Mouse (Mus musculus): ENCODE results near the gene Zrsr2.

The Zrsr2 gene

GRCm38 (mm10) chrX:163958467-163958875 lies at the start of gene Zrsr2:
TSS of gene Zrsr2 (minus strand) at chrX:163958661.
- peak; percentile 82 for DNase-seq (ENCODE audit: low read depth, low spot score)

GRCm38 (mm10) chrX:164004809-164005208 lies 46.3 kb upstream of the Zrsr2 start:
- peak; percentile 15 for DNase-seq (ENCODE audit: low read depth, low spot score)

DNA sequence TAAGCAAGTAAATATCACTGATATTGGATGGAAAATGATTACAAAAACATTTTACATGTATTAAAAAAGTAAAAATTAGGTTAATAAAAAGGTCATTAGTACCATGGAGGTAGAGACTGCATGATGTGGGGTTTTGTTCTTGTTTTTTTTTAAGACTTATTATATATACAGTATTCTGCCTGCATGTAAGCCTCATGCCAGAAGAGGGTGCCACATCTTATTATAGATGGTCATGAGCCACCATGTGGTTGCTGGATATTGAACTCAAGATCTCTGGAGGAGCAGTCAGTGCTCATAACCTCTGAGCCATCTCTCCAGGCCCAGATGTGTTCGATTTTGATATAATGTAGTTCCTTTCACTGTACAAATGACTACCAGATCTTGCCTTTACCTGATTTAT lies 41.4 kb upstream of the Zrsr2 start:
- no peak for DNase-seq (ENCODE audit: low read depth, low spot score)

DNA sequence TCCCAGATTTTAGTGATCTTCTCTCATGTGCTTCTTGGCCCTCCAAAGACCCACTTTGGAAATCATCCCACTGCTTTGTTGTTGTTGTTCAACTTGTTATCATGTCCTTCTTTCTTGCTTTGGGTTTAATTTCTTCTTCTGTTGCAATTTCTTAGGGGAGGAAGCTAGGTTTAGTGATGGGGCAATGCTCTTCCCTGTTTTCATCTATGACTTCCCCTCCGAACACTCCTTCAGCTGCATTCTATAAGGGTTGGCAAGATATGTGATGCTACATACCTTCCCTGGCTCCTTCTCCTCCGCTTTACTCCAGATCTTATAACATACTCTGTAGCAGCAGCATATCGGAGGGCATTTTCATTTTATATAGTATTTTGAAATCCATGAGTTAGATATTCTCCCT lies 38.3 kb upstream of the Zrsr2 start:
- no peak for DNase-seq (ENCODE audit: low read depth, low spot score)

GRCm38 (mm10) chrX:163987718-163988374 lies 29.4 kb upstream of the Zrsr2 start:
- no peak for DNase-seq (ENCODE audit: low read depth, low spot score)

- no peak for DNase-seq (ENCODE audit: low read depth, low spot score)
Observed at GRCm38 (mm10) chrX:163982129-163982528, 23.7 kb upstream of the Zrsr2 start.

DNA sequence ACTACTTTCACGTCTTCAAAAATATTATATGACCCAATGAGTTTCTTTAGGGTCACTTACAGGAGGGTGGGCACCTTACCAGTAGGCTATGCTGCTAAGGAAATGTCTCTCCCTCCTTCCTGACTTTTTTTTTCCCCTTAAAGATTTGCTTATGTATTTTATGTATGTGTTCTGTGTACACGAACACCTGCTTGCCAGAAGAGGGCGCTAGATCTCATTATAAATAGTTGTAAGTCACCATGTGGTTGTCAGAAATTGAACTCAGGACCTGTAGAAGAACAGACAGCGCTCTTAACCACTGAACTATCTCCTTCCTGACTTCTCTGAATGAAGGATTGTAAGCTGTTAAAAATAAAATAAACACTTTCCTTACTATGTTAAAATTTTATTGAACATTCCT lies 23.0 kb upstream of the Zrsr2 start:
- DNase-seq (ENCODE audit: low read depth, low spot score): no peak

- no peak for DNase-seq (ENCODE audit: low read depth, low spot score)
Observed at GRCm38 (mm10) chrX:163981092-163981491, 22.6 kb upstream of the Zrsr2 start.

- DNase-seq (ENCODE audit: low read depth, low spot score): peak; percentile 27
Observed at GRCm38 (mm10) chrX:163957803-163958466, 526 bp downstream of the Zrsr2 start.

- no peak for DNase-seq (ENCODE audit: low read depth, low spot score)
Observed at GRCm38 (mm10) chrX:163957381-163957780, 1.1 kb downstream of the Zrsr2 start.

- no peak for DNase-seq (ENCODE audit: low read depth, low spot score)
Observed at GRCm38 (mm10) chrX:163951618-163952017, 6.8 kb downstream of the Zrsr2 start.

- DNase-seq (ENCODE audit: low read depth, low spot score): no peak
Observed at GRCm38 (mm10) chrX:163944381-163944780, 14.1 kb downstream of the Zrsr2 start.

DNA sequence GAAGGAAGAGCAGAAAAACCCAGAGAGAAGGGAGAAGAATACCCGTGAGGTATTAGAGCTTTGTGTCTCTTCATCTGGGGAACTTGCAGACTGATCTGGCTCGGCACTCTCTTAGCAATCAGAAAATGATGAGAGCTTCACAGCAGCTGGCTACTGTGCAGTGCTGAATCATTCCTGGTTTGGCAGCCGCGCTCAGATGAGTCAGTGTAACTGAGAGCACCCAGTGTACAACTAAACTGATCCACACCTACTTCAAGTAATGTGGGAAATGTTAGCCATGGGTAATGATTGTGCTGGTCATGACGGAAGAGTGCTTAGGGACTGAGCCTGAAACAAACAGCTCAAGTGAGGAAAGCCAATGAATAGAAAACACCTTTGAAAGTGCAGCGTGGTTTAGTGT lies 19.9 kb downstream of the Zrsr2 start:
- peak; percentile 69 for DNase-seq (ENCODE audit: low read depth, low spot score)

GRCm38 (mm10) chrX:163934731-163935130 lies 23.7 kb downstream of the Zrsr2 start:
- no peak for DNase-seq (ENCODE audit: low read depth, low spot score)

DNA sequence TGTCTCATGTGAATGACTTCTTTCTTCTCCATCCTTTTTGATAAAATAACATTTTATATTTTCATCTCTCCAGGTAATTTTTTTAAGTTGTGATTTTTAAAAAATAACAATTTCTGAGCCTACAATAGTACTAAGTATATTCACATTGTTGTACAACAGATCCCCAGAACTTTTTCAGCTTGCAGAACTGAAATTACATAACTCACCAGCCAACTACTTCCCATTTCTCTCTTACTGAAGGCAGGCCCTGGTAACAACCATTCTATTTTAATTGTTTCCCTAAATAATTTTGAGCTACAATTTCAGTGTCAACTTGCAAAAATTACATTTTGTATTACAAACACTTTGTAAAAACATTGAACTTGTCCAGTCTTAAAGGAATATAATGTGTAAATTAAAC lies 28.9 kb downstream of the Zrsr2 start:
- no peak for DNase-seq (ENCODE audit: low read depth, low spot score)

DNA sequence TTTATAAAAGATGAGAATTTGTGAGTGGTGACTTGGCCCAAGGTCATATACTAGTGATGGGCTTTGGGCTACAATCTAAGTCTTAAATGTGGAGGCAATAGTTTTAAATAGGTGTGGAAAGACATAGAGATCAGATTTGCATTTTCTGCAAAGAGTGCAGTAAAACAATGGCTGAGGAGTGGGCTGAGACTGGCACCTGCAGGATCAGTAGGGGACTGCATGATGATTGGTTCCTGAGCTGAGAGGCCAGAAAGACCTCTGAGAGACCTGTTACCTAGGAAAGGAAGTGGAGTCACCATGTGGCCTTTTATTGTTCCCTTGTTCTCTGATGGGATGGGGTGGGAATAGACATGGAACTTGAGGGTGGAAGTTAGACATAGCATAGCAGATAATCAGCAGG lies 45.7 kb downstream of the Zrsr2 start:
- DNase-seq (ENCODE audit: low read depth, low spot score): no peak

- no peak for DNase-seq (ENCODE audit: low read depth, low spot score)
Observed at GRCm38 (mm10) chrX:163909381-163909780, 49.1 kb downstream of the Zrsr2 start.

DNA sequence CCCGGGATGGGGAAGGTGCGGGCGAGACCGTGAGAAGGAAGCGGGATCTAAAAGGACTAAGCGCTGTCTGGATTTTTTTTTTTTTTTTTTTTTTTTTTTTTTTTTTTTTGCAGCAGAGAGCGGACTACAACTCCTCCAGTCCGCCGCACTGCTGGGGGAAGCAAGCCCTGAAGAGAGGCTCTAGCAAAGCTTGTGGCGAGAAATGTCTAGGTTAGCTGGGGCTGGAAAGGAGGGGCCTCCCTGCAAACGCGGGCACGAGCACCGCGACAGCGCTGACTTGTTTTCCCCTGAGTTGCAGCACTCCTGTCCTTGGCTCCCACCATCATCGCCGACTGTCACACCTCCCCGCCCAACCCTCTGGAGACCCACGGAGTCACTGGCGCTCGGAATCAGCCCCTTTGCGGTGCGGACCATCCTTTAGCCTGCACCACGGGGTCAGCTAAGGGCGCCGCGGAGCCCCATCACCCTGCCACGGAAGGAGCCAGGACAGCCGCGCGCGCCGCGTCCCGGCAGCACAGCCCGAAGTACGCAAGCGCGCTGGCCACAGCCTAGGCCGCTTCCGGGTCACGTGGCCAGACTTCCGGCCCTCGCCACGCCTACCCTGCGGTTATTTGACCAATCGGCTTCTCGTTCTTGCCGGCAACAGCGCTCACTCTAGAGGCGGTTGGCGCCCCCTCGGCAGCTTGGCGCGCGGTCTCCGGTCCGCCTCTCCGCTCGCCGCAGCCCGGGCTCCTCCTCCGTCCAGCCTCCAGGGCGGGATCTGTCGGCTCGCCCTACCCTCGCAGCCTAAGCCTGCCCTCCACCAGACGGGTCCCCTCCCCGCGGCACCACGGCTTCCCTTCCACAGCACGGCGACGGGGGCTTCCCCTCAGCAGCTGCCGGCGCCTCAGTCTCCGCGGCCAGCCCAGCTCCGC lies 49.9 kb downstream of the Zrsr2 start, which contains the start of gene Ap1s2:
Ap1s2 (plus strand) TSS at position 681 of the 914 bp plus-strand sequence.
- peak; percentile 95 for DNase-seq (ENCODE audit: low read depth, low spot score)

GRCm38 (mm10) chrX:163908003-163908336 lies 50.5 kb downstream of the Zrsr2 start:
- DNase-seq (ENCODE audit: low read depth, low spot score): no peak

DNA sequence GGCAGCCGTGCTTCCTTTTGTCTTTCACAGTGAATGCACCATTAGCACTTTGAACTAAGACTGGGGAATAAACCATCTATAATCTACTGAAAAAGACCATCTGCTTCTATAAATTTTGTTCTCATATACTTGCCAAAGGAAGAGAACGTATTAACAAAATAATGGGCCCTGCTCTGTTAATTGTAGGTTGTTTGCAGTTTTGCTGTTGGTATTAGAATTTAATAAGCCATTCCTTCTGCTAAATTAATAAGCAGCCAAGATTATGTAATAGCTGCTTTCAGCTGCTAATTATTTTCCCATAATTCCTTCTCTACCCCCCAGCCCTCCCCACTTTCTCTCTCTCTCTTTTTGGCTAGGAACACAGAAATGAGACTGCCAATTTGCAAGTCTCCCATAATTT lies 51.6 kb downstream of the Zrsr2 start:
- no peak for DNase-seq (ENCODE audit: low read depth, low spot score)

- no peak for DNase-seq (ENCODE audit: low read depth, low spot score)
Observed at GRCm38 (mm10) chrX:163899431-163900020, 58.9 kb downstream of the Zrsr2 start.

DNA sequence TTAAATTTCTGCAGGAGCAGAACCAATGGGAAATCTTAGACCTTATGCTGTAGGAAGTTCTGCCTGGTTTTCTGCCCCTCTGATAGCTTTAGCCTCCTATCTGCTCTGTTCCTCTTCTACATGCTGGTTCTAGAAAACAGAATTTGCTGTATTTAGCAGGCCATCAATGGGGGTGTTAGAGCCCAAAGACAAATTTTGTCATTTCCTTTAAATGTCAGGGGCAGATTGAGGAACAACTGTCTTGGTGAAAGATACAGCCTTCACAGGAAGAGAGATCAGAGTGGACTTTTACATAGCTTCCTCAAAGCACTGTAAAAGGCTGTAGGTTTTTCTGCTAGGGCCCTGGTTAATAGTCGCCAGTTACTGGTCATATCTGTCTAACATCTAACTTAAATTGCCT lies 61.1 kb downstream of the Zrsr2 start:
- DNase-seq (ENCODE audit: low read depth, low spot score): no peak

All from skeletal muscle tissue, adult 2 months (tissue).